Mouse (Mus musculus): Measurements from ENCODE around the gene Tox4.

DNA sequence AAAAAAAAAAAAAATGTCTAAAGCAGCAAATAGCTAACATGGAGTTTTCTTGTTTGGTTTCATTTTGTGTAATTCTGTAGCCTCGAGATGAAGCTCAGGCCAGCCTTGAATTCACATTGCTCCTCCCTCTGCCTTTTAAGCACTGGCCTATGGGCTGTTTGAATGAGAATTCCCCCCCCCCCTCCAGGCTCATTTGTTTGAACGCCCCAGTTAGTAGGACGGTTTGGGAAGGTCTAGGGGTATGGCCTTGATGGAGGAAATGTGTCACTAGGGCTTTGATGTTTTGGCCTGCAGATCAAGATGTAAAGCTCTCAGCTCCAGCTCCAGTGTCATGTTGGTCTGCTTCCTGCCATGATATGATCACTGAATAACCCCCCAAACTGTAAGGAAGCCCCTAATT, 6.2 kb upstream of the Tox4 start:
- no peak for TF ChIP-seq CTCF (IDR thresholded peaks at IDR 0.05; ENCODE audit: extremely low read depth, insufficient read depth, insufficient read length, insufficient replicate concordance)
- no peak for TF ChIP-seq POLR2A (IDR thresholded peaks at IDR 0.05; ENCODE audit: low read depth, low read length)
